In genomic region chr17:80063840-80064495, GRCm38 (mm10) we compare ENCODE assay signal across 12 mouse cellular contexts. TPM values are rescaled to one million over a fixed set of nuclear protein-coding genes. Genes with fewer than 3 reads are reported as not detected.
DNase-seq lines count a peak whose midpoint lies in the region; ATAC-seq lines count a peak whose summit lies in the region.
"Had no signal": no experiment of that assay in that cellular context is flagged by ENCODE, and none has a peak within 500 bp of the region (broad histone marks: within the 10 kb centered on the region; RNA-seq: fewer than 3 reads in every experiment).

No protein-coding gene starts in this region.

- ATAC-seq in heart, embryonic 13.5 days (ENCODE audit: extremely low read depth, insufficient number of reproducible peaks, low FRiP score, low TSS enrichment): no peak
- ATAC-seq in liver, embryonic 12.5 days: no peak
- ATAC-seq: Patski had no signal

- WGBS in heart, embryonic 13.5 days: 71% methylated on average over 8 of the region's 8 CpGs
- 74% methylated on average over 8 of the region's 8 CpGs for WGBS in liver, embryonic 12.5 days (ENCODE audit: insufficient replicate concordance)

- no peak overlapping the region for H3K27ac ChIP-seq in heart, embryonic 13.5 days (replicated peaks)
- peak overlapping the region; percentile 50 for H3K27ac ChIP-seq in liver, embryonic 12.5 days
- H3K27ac ChIP-seq: midbrain, embryonic 12.5 days had no signal

- H3K9ac ChIP-seq in heart, embryonic 13.5 days: no peak overlapping the region
- no peak overlapping the region for H3K9ac ChIP-seq in liver, embryonic 12.5 days
- H3K9ac ChIP-seq: midbrain, embryonic 12.5 days had no signal

- H3K27me3 ChIP-seq in heart, embryonic 13.5 days (replicated peaks): no peaks in the 10 kb centered on the region
- no peaks in the 10 kb centered on the region for H3K27me3 ChIP-seq in liver, embryonic 12.5 days (replicated peaks)
- H3K27me3 ChIP-seq: Patski had no signal

- no peak for DNase-seq in heart, adult 8-10 months (ENCODE audit: low spot score)
- DNase-seq in CD4-positive helper T cell, adult 2 months (ENCODE audit: low read depth, low spot score): peak; percentile 34
- DNase-seq in WW6 (ENCODE audit: low read depth, low spot score): peak; percentile 42
- no peak for DNase-seq in spleen, postnatal 14 days (ENCODE audit: low spot score in 2 of 2)
- DNase-seq in right cerebral cortex, postnatal 36 days (ENCODE audit: low spot score in 2 of 2): no peak
- no peak for DNase-seq in frontal cortex, adult 2 months (ENCODE audit: extremely low spot score in 1 of 2, low spot score in 1 of 2)
- DNase-seq: heart, adult 18-20 months; kidney, adult 11 months had no signal

- peaks cover 26% of the 10 kb centered on the region for H3K4me1 ChIP-seq in heart, embryonic 13.5 days
- peaks cover 34% of the 10 kb centered on the region for H3K4me1 ChIP-seq in liver, embryonic 12.5 days

- no peaks in the 10 kb centered on the region for H3K9me3 ChIP-seq in heart, embryonic 13.5 days
- H3K9me3 ChIP-seq in liver, embryonic 12.5 days (replicated peaks): no peaks in the 10 kb centered on the region
- H3K9me3 ChIP-seq: midbrain, embryonic 12.5 days had no signal

- peak overlapping the region; percentile 91; the same call in 1 of the 2 replicates for H3K4me2 ChIP-seq in heart, embryonic 13.5 days
- H3K4me2 ChIP-seq in liver, embryonic 12.5 days: peak overlapping the region; percentile 85

- H3K4me3 ChIP-seq in heart, embryonic 13.5 days: no peak overlapping the region
- peak overlapping the region; percentile 91; the same call in 1 of the 2 replicates for H3K4me3 ChIP-seq in liver, embryonic 12.5 days
- H3K4me3 ChIP-seq: midbrain, embryonic 12.5 days had no signal

- H3K36me3 ChIP-seq in heart, embryonic 13.5 days: no peaks in the 10 kb centered on the region
- no peaks in the 10 kb centered on the region for H3K36me3 ChIP-seq in liver, embryonic 12.5 days
- H3K36me3 ChIP-seq: midbrain, embryonic 12.5 days had no signal

RNA-seq across cellular contexts. Expression of gene Hnrnpll, which starts 1.8 kb away (rescaled TPM):
- polyA plus RNA-seq in heart, embryonic 13.5 days (2015; fragmentation: Nextera tagmentation; extraction: Ambion mirVana): 39.9 and 40.3 TPM in 2 replicates
- total RNA-seq in heart, adult 8-10 months (2022): 10 to 100 TPM; 18.3 to 22.9 (median 22.5) TPM
- 50.2 and 52.5 TPM in 2 replicates for polyA plus RNA-seq in liver, embryonic 12.5 days (2016; fragmentation: Nextera tagmentation; extraction: Ambion mirVana)
- 50.8 and 58.0 TPM in 2 replicates for polyA plus RNA-seq in frontal cortex, adult 2 months (2012; rRNA removed)

Comparison
In these comparisons a context has a peak if more than half of its experiments do, and no peak if none do; other contexts are left out.
1. DNase-seq: peak in CD4-positive helper T cell, adult 2 months (single experiment) and WW6 (single experiment); none in heart, adult 8-10 months (single experiment), spleen, postnatal 14 days (0 of 2), right cerebral cortex, postnatal 36 days (0 of 2) and frontal cortex, adult 2 months (0 of 2).